Mouse (Mus musculus) stomach, embryonic 16.5 days (tissue): Measurements from ENCODE around the gene Sfi1. TPM values are rescaled to one million over a fixed set of nuclear protein-coding genes. Genes with fewer than 3 reads are reported as not detected.

Experiments used
- ATAC-seq: fragments of 200-750 bp; cut with Nextera tagmentation; 2 replicates; pipeline ENCODE4 v1.8.0; 2017; ENCODE audit warnings: moderate number of reproducible peaks, moderate TSS enrichment; ENCODE audit not compliant: insufficient read depth, low FRiP score
- H3K27ac ChIP-seq: fragments of 300-500 bp; sonication (generic); 2 replicates; pipeline ENCODE4 v1.5.1; 2014; ENCODE audit warnings: low read length
- H3K27me3 ChIP-seq: fragments of 300-500 bp; sonication (generic); 2 replicates; pipeline ENCODE4 v1.6.1; 2014; ENCODE audit warnings: low read length, control low read depth, mixed read lengths; ENCODE audit not compliant: control insufficient read depth, insufficient read depth
- H3K36me3 ChIP-seq: fragments of 300-500 bp; sonication (generic); 2 replicates; pipeline ENCODE4 v1.6.1; 2014; ENCODE audit warnings: low read length; ENCODE audit not compliant: control insufficient read depth, insufficient read depth
- H3K4me1 ChIP-seq: fragments of 300-500 bp; sonication (generic); 2 replicates; pipeline ENCODE4 v1.6.1; 2014; ENCODE audit warnings: low read length, control low read depth, mixed read lengths; ENCODE audit not compliant: control insufficient read depth, insufficient read depth
- H3K4me2 ChIP-seq: fragments of 300-500 bp; sonication (generic); 2 replicates; pipeline ENCODE4 v1.6.1; 2014; ENCODE audit warnings: low read depth, low read length, mixed read lengths
- H3K4me3 ChIP-seq: fragments of 300-500 bp; sonication (generic); replicated peaks from 2 replicates; pipeline ENCODE4 v1.5.1; 2014; ENCODE audit warnings: mild to moderate bottlenecking, low read length
- H3K9ac ChIP-seq: fragments of 300-500 bp; sonication (generic); 2 replicates; pipeline ENCODE4 v1.6.1; 2014; ENCODE audit warnings: low read length
- H3K9me3 ChIP-seq: fragments of 300-500 bp; sonication (generic); replicated peaks from 2 replicates; pipeline ENCODE4 v1.6.1; 2016; ENCODE audit warnings: low read length, control low read depth; ENCODE audit not compliant: control insufficient read depth
- WGBS: fragments of 180-500 bp; shearing (Covaris S2); extraction: QIAGEN DNeasy Blood & Tissue Kit; methylation state at CpG from one replicate; pipeline ENCODE4 v1.1.7; 2014; 5-methylcytosine and 5-hydroxymethylcytosine counted together
- polyA plus RNA-seq: library from polyadenylated mRNA; unstranded; fragments of >200 nt; fragmentation: Nextera tagmentation; extraction: Ambion mirVana; gene quantifications from 2 replicates; pipeline ENCODE4 v1.2.1, GENCODE M21; 2015

Gene Sfi1
- polyA plus RNA-seq = 14.6 and 15.3 TPM in 2 replicates

DNA sequence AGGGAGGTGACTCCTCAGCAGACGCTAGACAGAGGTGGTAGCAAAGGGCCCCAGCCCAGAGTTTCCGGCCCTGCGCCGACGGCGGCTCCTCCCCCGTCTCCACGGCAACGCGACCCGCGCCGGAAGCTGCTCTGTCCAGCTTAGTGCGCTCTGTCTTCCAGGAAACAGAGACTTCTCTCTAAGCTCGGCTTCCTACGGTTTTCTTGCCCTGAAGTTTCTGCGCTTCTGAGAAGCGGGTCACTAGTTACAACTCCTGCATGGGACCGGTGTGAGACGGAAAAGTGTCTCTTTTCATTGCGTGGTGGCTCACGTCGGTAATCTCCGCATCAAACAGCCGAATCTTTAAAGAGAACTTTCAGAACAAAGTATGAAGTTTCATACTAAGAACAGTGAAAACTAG is at the start of gene Sfi1:
Sfi1 (minus strand) TSS at position 101 of the 400 bp plus-strand sequence.
- no peak for ATAC-seq
- 85% methylated on average over 25 of the region's 25 CpGs for WGBS
- H3K27ac ChIP-seq = no peak within 1 kb of the TSS
- no peaks in the 10 kb centered on the region for H3K27me3 ChIP-seq
- H3K9me3 ChIP-seq = no peaks in the 10 kb centered on the region
- no peaks in the 10 kb centered on the region for H3K4me1 ChIP-seq
- H3K4me3 ChIP-seq = no peak within 1 kb of the TSS
- H3K9ac ChIP-seq = no peak within 1 kb of the TSS
- no peak within 1 kb of the TSS for H3K4me2 ChIP-seq
- no peaks in the 10 kb centered on the region for H3K36me3 ChIP-seq

DNA sequence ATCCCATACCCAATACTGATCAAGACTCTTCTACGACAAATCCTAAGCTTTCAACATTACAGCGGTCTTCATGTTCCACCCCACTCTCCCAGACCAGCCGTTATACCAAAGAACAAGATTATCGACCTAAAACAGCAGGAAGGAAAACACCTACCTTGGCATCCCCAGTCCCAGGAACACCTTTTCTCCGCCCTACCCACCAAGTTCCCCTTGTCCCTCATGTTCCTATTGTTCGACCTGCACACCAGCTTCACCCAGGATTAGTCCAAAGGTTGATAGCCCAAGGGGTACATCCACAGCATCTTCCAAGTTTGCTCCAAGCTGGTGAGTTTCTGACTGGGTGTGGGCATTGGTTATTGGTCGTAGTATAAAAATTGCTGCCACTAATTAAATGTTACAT is 49.1 kb upstream of the Sfi1 start:
- no peak for ATAC-seq
- Histone ChIP-seq H3K9me3 (no peaks in the 10 kb centered on the region), H3K9ac (no peak overlapping the region), H3K27ac (no peak overlapping the region), H3K4me3 (no peak overlapping the region), H3K27me3 (no peaks in the 10 kb centered on the region), H3K4me1 (no peaks in the 10 kb centered on the region), H3K36me3 (peaks cover 52% of the 10 kb centered on the region), H3K4me2 (no peak overlapping the region)
- 93% methylated on average over 7 of the region's 7 CpGs for WGBS

DNA sequence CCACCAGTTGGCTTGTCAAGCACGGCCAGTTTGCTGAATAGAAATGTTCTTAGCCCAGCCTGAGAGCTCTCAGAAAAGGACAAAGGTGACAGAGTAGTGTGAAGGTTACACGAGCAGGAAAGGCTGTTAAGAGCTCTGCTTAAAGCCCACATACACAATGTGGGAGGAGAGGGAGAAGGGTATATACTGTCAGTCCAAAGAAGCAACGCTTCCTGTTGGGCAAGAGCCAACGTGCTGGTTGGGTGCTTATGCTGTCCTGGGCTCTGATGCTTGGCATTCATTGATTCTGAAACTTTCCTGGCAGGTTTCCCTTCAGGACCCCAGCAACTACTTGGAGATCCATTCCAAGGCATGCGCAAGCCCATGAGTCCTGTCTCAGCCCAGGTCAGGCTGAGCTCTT is 42.0 kb upstream of the Sfi1 start:
- 83% methylated on average over 5 of the region's 5 CpGs for WGBS
- Histone ChIP-seq H3K9me3 (no peaks in the 10 kb centered on the region), H3K27me3 (no peaks in the 10 kb centered on the region), H3K27ac (no peak overlapping the region), H3K9ac (no peak overlapping the region), H3K4me3 (no peak overlapping the region), H3K36me3 (peaks cover 33% of the 10 kb centered on the region), H3K4me2 (no peak overlapping the region), H3K4me1 (no peaks in the 10 kb centered on the region)
- no peak for ATAC-seq

DNA sequence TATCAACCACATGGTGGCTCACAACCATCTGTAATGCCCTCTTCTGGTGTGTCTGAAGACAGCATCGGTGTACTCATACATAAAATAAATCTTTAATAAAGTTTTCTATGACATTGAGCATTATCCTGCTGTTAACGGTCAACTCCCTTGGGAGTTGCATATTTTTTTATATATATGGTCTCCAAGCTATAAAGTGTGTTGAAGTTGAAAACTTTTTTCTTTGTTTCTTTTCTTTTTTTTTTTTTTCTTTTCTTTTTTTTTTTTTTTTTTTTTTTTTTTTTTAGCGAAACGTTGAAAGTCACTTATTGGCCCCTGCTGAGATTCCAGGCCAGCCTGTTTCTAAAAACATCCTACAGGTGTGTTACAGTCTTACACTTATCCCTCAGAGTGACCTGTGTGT is 40.4 kb upstream of the Sfi1 start:
- H3K27ac ChIP-seq = no peak overlapping the region
- no peak overlapping the region for H3K4me2 ChIP-seq
- H3K27me3 ChIP-seq = no peaks in the 10 kb centered on the region
- no peak overlapping the region for H3K9ac ChIP-seq
- peaks cover 28% of the 10 kb centered on the region for H3K36me3 ChIP-seq
- H3K4me3 ChIP-seq = no peak overlapping the region
- 94% methylated on average over 4 of the region's 4 CpGs for WGBS
- H3K4me1 ChIP-seq = no peaks in the 10 kb centered on the region
- H3K9me3 ChIP-seq = no peaks in the 10 kb centered on the region
- no peak for ATAC-seq

DNA sequence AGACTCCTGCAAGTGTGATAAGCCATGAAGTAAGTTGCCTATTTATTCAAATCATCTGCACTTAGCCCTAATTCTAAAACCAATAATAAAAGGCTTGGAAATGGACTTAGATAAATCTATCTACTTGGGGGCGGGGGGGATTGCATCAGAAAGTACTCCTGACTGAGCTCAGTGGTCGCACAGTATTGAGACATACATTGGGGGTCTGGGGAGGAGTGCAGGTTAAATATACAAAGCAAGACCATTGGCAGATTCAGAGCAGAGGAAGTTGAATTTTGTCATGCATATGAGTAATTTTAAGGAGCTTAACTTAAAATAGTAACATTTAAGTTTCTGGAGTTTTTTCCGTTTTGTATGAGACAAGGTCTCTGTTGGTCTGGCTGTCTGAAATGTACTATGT is 39.0 kb upstream of the Sfi1 start:
- ATAC-seq = no peak
- Histone ChIP-seq H3K27me3 (no peaks in the 10 kb centered on the region), H3K4me2 (no peak overlapping the region), H3K36me3 (peaks cover 22% of the 10 kb centered on the region), H3K9ac (no peak overlapping the region), H3K4me3 (no peak overlapping the region), H3K27ac (0 out of 2 replicates have a peak overlapping the region, but pooled peaks have one; percentile 5), H3K9me3 (no peaks in the 10 kb centered on the region), H3K4me1 (no peaks in the 10 kb centered on the region)
- 81% methylated on average over 3 of the region's 3 CpGs for WGBS

DNA sequence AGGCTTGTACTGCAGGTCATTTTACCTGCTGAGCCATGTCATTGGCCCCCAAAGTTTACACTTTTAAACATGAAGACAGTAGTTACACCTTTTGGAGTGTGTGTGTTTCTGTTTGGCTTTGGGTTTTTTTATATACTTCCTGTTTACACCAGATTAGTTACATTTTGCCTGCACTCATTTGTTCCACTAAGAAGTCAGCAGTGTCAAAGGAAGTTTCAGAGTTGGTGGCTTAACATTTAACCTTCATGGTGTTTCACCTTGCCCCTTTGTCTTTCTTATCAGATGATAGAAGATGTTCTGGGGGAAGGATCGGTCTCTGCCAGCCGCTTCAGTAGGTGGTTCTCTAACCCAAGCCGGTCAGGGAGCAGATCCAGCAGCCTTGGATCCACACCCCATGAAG is 33.9 kb upstream of the Sfi1 start:
- H3K9ac ChIP-seq = no peak overlapping the region
- H3K9me3 ChIP-seq = no peaks in the 10 kb centered on the region
- H3K4me1 ChIP-seq = no peaks in the 10 kb centered on the region
- no peak for ATAC-seq
- no peak overlapping the region for H3K4me2 ChIP-seq
- peaks cover 41% of the 10 kb centered on the region for H3K36me3 ChIP-seq
- H3K27me3 ChIP-seq = no peaks in the 10 kb centered on the region
- no peak overlapping the region for H3K4me3 ChIP-seq
- H3K27ac ChIP-seq = no peak overlapping the region
- WGBS = 91% methylated on average over 3 of the region's 3 CpGs

DNA sequence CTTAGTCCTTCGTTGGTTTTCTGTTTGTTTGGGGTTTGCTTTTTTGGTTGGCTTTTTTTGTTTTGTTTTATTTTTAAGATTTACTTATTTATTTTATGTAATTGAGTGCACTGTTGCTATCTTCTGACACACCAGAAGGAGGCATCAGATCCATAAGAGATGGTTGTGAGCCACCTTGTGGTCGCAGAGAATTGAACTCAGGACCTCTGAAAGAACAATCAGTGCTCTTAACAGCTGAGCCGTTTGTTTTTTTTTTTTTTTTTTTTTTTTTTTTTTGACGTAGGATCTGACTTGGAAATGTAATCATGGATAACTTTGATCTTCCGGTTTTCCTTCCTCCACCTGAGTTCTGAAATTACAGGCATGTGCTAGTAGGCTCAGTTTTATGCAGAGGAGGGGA is 29.8 kb upstream of the Sfi1 start:
- Histone ChIP-seq H3K4me3 (no peak overlapping the region), H3K9ac (no peak overlapping the region), H3K36me3 (peaks cover 52% of the 10 kb centered on the region), H3K27ac (no peak overlapping the region), H3K27me3 (no peaks in the 10 kb centered on the region), H3K4me2 (no peak overlapping the region), H3K4me1 (no peaks in the 10 kb centered on the region), H3K9me3 (no peaks in the 10 kb centered on the region)
- no peak for ATAC-seq
- WGBS = 64% methylated on average over 5 of the region's 5 CpGs

DNA sequence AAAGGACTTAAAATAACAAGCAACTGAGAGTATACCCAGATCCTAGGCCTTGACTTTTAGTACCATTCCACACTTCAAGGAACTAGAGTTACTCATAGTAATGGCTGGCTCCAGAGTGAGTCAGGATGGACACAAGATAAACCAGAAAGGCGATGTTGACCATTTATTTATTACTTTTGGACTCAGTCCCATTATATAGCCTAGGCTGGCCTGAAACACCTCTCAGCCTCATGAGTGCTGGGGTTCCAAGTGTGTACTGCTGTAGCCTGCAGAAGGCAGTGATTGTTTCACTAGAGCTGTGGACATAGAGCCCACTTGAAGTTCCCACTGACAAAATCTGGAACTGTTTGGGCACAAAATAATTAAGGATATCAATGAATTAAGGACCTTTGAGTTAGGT is 19.3 kb upstream of the Sfi1 start:
- H3K9me3 ChIP-seq = no peaks in the 10 kb centered on the region
- ATAC-seq = no peak
- no peak overlapping the region for H3K27ac ChIP-seq
- WGBS = 67% methylated on average over 1 of the region's 1 CpGs
- no peaks in the 10 kb centered on the region for H3K4me1 ChIP-seq
- no peak overlapping the region for H3K4me3 ChIP-seq
- H3K36me3 ChIP-seq = peaks cover 30% of the 10 kb centered on the region
- no peak overlapping the region for H3K9ac ChIP-seq
- H3K27me3 ChIP-seq = no peaks in the 10 kb centered on the region
- no peak overlapping the region for H3K4me2 ChIP-seq

DNA sequence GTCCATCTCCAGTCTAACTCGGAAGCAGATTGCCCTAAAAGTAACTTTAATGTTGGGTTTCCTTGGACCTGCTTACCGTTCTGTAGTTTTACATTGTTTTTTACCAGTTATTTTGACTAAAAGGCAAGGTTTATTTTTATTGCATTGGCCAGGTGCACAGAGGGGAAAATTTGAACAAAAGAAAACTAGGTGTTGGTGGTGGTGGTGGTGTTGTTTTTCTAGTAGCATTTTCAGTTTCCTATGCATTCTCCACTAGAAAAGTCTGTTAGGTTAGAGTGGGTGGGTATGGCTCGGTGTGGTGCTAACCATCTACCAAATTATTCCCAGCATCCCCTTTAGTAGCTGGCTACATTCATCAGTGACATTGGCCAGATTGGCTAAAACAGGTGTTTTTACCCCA is 13.5 kb upstream of the Sfi1 start:
- 92% methylated on average over 3 of the region's 3 CpGs for WGBS
- H3K4me3 ChIP-seq = no peak overlapping the region

DNA sequence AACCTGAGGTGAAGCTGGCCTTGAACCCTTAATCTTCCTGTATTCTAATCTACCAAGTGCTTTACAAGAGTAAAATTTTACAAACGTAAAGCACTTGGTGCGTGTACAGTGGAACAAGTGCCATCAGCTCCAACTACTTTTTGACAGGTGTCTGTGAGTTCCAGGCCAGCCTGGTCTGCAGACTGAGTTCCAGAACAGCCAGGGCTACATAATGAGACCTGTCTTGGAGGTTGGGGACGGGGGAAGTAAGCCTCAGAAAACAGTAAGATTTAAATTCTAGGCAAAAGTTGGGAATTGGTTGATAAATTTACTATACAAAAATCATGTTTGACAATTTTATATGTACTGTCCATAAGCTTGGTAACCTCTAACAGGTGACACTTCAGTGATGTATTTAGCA is 11.9 kb upstream of the Sfi1 start:
- H3K9me3 ChIP-seq = no peaks in the 10 kb centered on the region
- no peaks in the 10 kb centered on the region for H3K27me3 ChIP-seq
- H3K4me1 ChIP-seq = no peaks in the 10 kb centered on the region
- H3K4me2 ChIP-seq = no peak overlapping the region
- H3K36me3 ChIP-seq = peaks cover 6% of the 10 kb centered on the region
- 89% methylated on average over 3 of the region's 3 CpGs for WGBS
- ATAC-seq = no peak
- H3K27ac ChIP-seq = no peak overlapping the region
- H3K9ac ChIP-seq = no peak overlapping the region
- H3K4me3 ChIP-seq = no peak overlapping the region

More for the DNA sequence above, 13.5 kb upstream of the Sfi1 start:
- Histone ChIP-seq H3K4me1 (no peaks in the 10 kb centered on the region), H3K36me3 (peaks cover 6% of the 10 kb centered on the region), H3K9ac (no peak overlapping the region), H3K4me2 (no peak overlapping the region), H3K9me3 (no peaks in the 10 kb centered on the region), H3K27me3 (no peaks in the 10 kb centered on the region), H3K27ac (no peak overlapping the region)
- no peak for ATAC-seq
